Mouse (Mus musculus): ENCODE data around the gene Dclk1.

Gene Dclk1

DNA sequence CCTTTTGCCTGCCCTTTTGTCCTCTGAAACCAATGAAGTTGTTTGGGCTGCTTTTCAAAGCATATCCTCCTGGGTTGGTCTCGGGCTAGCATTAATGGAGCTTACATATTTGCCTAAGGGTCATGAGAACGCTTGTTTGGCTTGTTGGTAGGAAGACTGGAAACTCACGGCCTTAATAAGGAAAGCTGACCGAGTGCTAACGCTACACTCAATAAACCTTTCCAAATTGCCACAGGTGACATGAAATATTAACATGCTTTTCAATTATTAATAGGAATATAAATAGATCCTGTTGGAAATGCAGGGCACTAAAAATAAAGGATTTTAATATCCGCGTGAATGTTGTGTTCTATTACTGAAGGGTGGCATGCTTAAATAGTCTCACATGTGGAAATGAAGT lies 257.1 kb downstream of the Dclk1 start:
- no peak for DNase-seq (ENCODE audit: low spot score)

DNA sequence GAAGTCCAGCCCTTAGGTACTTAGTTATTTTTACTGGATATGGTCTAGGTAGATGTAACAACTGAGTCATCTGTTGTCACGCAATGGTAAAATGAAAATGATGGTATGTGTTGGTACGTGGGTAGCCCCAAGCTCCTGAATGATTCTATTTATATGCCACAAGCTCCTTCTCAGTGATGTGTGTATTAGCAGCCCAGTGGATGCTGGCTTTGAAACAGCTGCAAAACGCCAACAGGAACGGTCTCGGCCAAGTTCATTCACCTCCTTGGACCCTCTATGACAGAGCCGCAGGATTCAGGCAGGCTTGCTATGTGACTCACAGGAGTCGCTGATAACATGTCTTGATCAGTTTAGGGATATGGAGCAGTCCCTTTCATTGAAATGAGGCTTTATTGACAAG lies 268.0 kb downstream of the Dclk1 start:
- peak; percentile 14 for DNase-seq (ENCODE audit: low spot score)

DNA sequence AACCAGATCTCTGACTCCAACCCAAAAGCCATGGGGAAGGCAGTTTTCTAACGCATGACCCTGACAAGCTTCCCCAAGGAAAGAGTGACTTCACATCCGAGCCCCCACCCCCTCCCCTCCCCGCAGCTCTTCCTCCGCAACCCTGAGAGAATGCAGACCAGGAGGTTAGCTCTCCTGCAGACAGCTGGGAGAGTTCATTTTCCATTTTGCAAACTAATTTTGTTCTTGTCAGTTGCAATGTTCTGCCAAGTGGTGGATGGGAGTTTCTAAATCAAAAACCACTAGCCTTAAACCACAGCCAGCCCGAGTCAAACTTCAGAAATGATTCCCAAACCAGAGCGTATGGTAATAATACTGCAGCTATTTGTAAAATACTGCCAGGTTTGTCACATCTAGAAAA lies 269.5 kb downstream of the Dclk1 start:
- DNase-seq (ENCODE audit: low spot score): no peak

DNA sequence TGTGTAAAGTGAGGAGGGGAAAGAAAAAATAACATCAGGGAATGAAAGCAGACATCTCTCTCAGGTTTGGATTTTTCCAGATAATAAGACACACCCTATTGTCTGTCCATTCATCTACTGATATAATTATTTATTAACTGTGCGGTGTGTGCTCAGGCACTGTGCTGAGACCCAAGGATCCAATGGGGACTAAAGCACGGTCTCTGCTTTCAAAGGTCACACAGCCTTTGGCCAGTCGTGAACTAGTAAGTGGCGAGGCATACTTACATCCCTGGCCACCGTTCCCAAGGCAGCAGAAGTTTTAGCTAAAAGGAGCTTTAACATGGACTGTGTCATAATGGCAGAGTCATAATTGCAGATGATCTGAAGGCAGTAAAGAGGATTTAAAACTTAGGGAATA lies 273.8 kb downstream of the Dclk1 start:
- no peak for DNase-seq (ENCODE audit: low spot score)

DNA sequence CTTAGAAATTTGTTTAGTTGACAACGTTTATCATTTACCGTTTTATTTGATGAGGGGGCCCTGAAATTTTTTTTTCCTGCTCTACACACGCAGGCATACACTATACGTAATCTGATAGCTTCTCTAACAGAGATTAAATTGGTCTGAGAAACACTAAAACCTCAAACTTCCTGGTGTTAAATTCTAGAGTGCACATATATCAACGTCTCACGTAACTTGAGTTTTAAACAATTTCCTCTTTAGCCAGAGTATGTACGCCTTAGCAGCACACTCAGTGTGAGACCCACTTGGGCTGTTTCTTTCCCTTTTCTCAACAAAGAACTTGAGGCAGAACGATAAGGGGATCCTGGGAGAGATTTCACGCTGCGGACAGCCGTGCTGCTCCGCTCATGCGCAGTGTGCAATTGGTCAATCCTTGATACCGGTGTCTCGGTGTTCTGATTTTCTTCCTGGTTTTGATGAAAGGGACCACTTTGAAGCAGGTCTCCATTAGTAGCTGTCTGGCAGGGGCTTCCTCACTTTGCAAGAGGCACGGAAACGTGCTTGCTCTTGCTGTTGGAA lies 275.4 kb downstream of the Dclk1 start:
- no peak for DNase-seq (ENCODE audit: low spot score)

DNA sequence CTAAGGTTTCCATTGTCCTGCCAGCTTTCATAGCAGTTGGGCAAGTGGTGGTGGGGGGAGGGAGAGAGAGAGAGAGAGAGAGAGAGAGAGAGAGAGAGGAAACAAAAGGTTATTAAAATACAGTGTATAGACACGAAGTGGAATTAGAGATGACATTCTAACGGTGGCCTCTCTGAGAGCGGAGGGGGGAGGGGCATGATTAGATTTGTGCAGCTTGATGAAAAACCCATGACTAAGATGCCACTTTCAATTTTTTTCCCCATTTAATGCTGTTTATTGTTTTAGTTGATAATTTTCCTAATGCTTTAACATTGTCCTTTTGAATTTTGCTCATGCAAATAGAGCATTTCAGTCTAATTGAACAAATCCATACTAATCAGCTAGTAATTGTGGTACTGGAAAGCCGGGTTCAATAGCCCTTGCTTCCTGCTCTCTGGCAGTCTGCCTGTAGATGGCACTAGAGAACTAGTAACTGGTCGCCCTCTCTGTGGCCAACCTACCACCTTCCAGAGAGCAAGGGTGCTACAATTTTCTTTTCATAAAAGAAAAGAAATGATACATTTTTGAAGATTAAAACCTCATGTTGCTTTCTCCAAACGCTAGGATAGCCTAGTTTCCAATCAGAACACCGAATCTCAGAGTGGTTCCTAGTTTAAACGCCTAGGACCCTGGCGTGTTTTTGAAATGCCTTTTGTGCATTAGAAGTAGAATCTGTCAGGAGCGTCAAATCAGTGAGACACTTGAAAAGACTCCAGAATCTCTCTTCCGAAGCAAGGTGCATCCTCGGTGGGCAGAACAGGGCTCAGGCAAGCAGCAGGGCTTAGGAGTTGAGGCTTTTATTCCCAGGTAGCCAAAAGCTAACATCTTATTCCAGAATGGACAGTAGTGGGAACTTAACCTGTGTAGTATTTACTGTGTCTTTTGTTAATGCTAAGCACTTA lies 278.3 kb downstream of the Dclk1 start:
- peak; percentile 80 for DNase-seq (ENCODE audit: low spot score)

DNA sequence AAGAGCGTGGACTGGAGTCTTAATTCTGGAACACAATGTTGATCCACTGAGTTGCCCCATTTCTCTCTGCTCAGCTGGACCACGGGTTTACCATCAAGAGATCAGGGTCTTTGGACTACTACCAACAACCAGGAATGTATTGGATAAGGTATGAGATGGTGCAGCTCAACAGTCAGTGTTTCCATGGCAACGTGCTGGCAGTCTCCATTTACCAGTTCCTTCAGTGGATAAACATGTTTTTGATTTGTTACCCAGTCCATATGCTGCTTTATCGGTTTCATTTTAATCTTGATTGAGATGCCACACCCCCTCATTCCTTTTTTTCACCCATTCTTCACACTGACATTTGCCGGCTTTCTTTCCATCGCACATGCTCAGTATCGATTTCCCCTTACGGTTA lies 279.6 kb downstream of the Dclk1 start:
- DNase-seq (ENCODE audit: low spot score): no peak

DNA sequence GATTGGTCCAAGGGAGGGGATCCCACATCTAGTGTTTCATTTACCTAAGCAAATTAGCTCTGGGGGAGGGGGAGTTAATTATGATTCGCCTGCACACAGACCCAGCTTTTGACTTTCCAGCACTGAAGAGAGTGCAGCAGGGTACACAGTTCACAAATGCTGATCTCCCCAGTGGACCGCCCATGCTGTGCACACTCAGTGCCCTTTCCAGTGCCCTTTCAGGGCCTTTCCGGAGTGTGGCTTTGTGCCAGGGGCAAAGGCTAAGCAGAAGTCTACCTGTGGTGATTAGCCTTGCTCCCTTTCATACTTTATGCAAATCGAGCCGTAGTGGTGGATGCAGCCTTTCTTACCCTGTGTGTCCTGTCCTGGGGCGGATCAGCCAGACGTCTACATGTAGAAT lies 281.1 kb downstream of the Dclk1 start:
- no peak for DNase-seq (ENCODE audit: low spot score)

DNA sequence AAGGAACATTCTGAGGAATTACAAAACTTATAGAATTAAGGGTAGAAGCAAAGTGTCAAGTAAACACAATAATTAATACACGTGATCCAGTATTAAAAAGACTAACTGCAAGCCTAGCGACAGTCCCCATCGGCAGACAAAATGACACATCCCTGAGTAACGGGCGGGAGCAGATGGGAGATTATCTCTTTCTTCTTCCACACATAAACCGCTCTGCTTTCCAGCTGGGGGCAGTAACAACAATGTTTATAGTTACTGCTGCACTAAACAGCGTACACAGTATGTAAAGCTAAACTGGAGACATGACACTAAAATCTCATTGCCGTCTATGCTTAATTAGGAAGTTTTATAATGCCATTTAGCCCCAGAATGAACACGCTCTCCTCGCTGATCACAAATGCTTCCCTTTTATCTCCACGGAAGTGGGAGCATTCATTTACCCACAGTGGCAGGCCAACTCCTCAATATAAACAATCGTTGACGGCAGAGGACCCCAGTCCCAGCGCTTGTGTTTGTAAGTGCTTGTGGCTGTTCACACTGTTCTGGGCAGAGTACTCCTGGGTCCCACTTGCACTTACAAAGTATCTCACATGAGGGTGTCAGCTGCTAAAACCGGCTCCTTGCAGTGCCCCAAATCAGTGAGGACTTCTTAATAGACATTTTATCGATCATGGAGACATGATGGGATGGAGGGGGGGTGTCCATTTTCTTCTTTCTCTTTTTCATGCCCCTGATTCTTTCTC lies 281.7 kb downstream of the Dclk1 start:
- DNase-seq (ENCODE audit: low spot score): no peak

DNA sequence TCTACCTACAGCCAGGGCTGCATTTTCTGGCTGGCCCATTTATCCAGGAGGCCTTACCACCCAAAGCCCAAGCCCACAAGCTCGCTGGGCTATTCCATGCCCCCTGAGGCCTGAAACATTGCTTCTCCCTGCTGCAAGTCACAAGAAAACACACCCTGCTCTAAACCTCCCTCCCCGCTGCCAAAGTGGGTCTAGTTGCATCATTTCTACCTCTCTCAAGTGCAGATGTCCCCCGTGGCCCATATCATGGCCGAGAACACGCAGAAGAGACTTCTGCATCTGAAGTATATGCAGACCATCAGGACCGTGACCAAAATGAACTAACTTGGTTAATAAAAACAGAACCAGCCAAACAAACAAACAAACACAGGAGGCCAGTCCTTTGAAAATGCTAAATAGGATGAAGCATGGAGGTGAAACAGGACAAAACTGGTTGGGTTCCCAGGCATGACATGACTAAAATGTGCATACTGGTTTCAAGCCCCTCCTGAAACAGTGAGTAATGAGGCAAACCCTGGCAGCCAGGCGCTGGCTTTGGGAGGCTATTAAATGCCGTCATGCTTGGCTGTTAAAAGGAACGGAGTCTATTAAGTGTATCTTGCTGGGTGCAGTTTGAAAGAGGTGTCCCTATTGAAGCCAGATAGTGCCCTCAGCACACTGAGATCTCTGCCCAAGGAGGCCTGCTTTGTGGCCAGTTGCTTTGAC lies 282.5 kb downstream of the Dclk1 start:
- DNase-seq (ENCODE audit: low spot score): no peak

DNA sequence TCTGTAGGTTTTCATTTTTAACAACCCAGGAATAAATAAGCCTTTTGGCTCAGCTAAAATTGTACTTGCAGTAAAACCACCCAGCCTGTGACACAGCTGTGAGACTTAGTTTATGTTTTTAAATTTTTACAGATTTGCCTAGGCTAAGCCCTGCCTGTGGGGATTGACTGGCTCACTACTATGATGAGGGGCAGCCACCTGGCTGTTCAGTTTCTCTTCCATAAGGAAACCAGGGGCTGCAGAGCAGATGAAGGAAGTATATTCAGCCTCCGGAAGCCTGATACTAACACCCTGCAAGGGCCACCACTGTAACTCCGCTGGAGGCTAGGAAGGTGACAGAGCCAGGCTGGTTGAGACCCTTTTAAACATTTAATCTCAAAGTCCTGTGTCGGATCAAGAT lies 284.3 kb downstream of the Dclk1 start:
- no peak for DNase-seq (ENCODE audit: low spot score)

DNA sequence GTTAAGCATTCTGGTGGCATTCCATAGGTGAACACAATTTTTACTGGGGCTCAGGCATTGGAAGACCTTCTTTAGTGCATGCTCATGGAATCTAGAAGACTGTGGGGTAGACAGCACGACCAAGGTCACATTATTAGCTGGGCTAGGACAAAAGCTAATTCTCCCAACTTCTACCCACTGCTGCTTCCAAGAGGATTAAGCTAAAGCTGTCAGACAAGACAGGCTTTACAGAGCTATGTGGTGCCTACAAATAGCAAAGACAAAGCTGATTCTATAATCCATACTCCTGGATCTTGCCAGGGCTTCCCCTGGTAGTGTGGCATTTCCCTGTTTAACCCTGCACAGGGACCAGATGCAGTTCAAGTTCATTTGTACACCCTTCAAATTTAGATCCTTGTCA lies 285.4 kb downstream of the Dclk1 start:
- DNase-seq (ENCODE audit: low spot score): no peak

DNA sequence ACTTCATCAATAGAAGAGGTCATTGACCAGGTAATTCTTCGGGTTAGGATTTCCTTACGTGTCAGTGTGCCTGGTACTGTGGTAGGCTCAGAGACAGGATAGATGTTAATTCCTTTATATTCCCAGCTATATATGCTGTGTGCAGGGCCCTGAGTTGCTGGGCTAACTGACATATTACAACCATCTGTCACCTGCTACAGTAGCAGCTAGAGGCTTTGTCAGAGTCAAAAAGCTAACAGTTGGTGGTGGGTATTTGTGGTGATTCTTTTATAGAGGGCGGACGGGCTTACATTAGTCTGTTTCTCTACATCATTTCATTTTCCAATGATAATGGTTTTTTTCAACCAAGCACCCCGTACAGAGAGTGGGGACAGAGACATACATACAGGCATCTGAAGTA lies 285.8 kb downstream of the Dclk1 start:
- no peak for DNase-seq (ENCODE audit: low spot score)

DNA sequence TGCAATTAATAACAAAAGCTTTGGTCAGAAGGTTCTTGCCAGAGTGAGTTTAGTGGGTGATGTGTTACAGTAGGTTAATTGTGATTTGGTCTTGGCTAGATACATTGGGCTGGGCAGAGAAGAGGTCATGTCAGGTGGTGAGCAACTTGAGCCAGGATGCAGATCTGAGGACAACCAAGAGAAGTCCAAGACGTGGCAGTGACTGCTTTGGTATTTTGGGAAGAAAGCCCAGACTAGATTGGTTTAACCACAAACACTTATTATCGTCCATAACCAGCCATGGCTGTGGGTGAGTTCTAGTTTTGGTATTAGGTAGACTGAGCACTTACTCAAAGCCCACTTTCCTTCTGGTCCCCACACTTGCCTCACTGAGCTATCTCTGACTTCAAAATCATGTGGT lies 287.2 kb downstream of the Dclk1 start:
- DNase-seq (ENCODE audit: low spot score): no peak

DNA sequence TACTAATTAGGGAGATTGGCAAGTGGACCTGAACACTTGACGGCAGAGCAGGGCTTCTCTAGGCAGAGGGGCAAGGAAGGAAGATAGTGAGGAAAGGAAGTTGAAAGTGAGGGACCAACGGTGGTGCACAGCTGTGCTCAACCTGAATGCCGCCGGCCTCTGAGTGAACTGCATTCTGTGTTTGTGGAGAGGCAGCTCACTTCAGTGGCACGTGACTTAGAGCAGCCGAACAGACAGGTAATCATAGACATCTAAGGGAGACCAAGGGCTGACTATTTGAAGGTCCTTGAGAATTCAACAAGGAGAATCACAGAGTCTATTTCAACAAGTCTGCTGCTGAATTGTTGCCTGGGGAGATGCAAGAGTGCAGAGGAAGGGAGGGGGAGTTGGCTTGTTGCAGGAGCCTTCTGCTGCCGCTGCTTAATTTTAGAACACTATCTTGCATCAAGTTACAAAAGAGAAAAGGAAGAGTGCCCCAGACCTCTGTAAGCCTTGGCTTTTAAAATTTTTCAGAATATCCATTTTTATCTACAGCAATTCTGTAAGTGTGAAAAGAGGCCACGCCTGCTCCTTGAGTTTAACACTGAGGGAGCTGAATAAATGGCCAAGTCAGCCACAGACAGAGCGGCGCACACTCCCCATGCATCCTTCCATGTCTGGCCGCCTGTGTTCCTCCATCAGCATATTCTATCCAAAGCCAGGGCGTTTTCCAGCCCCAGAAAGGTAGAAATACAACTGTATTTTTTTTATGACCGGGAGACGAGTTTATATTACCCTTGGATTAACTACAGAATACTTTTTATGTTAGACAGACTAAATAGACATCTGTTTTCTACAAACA lies 289.3 kb downstream of the Dclk1 start:
- DNase-seq (ENCODE audit: low spot score): no peak

DNA sequence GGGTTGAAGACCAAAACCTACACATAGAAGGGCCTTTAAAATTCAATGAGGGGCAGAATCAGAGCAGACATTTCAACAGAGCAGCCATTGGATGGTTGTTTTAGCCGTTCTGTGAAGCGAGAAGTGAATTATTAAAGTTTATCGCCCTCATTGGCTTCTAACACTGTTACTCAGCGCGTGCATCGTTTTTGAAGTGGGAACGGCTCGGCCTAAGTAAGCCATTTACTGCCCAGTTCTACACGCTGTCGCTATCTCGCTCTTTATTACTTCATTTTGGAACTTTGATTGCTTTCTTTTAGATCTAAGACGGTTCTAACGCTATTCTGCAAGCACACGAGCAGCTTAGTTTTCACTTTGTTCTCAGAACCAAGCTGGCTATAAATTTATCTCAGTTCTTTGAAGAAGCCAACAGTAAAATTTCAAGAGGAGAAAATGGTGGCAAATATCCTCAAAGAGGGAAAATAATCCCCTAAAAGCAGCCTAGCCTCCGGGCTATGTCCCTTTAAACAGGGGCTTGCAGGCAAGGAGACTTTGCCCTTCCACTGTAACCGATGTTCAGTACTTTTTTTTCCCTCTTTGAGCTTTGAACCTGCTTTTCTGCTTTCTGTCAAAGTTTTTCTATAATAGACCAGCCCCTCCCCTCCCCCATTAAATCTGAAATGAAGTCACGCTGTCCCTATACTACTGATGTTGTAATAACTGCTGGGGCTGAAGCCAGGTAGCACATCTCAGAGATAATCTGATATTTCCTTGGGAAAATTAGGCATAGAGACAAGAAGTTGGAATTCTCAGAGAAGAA lies 290.2 kb downstream of the Dclk1 start:
- DNase-seq (ENCODE audit: low spot score): no peak

DNA sequence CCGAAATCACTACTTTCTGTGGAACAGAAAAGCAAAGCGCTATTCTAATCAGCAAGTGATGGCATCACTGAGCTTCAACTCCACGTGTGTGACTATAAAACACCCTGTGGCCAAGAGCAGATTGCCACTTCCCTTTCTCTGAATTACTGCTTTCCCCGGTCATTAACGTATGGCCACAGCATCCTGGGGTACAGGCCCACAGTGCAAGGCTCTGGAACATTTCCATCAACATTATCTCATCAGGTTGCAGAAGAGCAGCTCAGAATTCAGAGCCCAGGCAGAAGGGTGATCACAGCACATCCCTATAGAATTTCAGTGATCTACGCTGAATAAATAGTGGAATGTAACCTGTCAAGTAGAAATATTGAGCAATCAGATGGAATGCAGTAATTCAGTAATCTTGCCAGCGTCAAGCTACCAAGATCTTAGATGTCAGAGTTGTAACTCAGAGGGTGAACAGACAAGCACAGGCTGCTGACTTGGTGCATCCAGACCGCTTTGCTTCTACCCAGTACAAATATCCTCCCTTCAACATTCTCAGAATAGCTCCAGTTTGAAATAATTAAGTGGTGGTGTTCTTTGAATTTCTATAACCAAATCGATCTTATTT lies 293.5 kb downstream of the Dclk1 start:
- DNase-seq (ENCODE audit: low spot score): no peak

DNA sequence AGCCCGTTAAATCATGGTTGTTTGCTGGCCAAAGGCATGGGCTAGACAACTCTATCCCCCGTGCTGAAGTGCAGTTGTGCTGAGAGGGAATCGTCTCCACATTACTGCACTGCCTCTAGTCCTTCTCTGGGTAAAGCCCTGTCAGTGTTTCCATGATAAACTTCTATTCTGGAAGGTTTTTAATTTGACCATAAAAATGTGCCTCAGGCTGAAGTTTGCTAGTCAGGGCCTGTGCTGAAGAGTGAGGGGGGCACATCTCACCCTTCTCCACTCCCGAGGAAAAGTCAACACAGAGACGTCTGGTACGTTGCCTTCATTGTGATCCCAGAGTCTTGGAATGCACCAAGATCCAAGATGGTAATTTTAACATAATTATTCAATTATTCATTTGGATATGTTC lies 294.7 kb downstream of the Dclk1 start:
- DNase-seq (ENCODE audit: low spot score): no peak

DNA sequence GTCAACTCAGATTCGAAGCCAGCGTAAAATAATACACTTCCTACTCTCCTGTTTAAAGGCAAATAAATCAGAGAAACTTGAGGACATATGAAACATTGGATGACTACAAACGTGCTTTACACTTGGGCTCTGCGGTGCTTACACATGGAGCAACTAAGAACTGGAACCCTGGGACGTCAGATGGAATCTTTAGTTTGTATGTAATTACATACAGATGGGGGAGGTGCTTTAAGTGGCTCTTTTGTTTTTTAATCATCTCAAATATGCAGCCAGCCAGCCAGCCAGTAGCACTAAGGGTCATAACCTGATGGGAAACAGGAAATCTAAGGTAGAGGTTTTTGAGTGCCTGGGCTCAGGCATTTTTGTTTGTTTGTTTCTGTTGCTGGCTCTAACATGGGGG lies 295.6 kb downstream of the Dclk1 start:
- no peak for DNase-seq (ENCODE audit: low spot score)

DNA sequence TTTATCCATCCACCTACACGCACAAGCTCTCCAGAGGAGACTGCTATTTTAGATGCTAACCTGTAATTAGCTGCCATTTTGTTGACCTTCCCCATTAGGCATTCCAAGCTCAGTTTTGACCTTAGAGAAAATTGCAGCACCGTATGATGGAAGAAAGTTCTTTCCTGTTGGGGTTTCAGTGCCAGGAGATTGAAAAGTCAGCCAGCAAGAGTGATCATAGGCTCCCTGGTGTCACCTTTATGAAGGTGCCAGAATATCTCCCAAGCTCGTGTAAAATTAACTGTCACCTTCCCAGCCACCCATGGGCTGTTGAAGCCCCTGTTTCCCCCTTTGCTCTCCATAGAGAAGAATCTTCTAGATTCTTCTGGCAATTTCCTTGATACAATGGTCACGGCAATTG lies 297.2 kb downstream of the Dclk1 start:
- DNase-seq (ENCODE audit: low spot score): no peak

Data from urinary bladder, postnatal 14 days (tissue).